In the genomic region with DNA sequence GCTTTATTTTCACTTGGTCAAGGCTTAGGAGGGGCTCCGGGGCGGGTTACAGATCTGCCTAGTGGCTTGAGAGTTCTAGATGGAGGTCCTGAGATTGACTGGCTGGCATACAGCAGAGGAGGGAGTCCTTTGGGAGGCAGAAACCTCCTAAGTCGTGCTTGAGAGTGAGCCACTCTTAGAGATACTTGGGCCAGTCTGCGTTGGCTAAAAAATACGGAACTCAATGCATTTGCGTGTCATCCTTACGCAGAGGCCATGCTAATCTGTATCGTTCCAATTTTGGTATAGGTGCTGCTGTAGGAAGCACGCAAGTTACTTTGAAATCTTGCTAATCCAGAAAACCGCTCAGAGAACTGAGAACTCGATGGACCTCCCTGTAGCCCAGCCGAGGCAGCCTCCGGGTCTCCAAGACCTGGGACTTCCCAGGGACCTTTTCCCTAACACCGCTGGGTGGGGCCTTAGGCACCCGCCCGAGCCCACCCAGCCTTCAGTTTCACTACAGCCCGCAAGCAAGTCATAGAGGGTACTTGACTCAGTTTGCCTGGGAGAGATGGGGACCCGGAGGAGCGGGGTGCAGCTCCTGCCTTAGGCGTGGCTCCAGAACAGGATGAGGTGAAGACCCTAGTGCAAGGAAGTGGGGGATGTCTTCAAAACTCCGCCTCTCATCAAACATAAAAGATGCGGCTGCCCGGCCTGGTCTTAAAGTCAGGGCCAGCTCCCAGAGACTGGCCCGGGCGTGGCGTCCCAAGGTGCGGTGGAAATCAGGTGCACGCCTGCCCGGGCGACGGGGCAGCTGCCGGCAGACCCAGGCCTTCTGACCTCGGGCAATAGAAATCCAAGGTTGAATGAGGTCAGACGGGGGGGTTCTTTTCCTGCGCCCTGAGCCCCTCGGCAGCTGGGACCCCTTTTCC, we compare ENCODE assay signal across 8 mouse cellular contexts. TPM values are rescaled to one million over a fixed set of nuclear protein-coding genes. Genes with fewer than 3 reads are reported as not detected.
DNase-seq lines count a peak whose midpoint lies in the region; ATAC-seq and TF ChIP-seq lines count a peak whose summit lies in the region.

No protein-coding gene starts in this region.

- no peak for DNase-seq in heart, postnatal 14 days
- DNase-seq in MEL-GATA-1-ER (ENCODE audit: extremely low read depth, low read depth), result peak; percentile 72
- no peak for DNase-seq in liver, postnatal 0 days
- DNase-seq in thymus, postnatal 36 days, result peak; percentile 57 to 68
- DNase-seq in gastrocnemius, postnatal 4 days (ENCODE audit: low spot score in 2 of 2), result no peak
- no peak for DNase-seq in left cerebral cortex, postnatal 14 days (ENCODE audit: low spot score in 2 of 2)

- 4% methylated on average over 34 of the region's 36 CpGs for WGBS in heart, embryonic 11.5 days (ENCODE audit: insufficient replicate concordance)
- WGBS in heart, embryonic 15.5 days, result 2% methylated on average over 36 of the region's 36 CpGs
- WGBS in liver, postnatal 0 days (ENCODE audit: insufficient replicate concordance), result 2% methylated on average over 36 of the region's 36 CpGs

- peak overlapping the region; percentile 98 for H3K9ac ChIP-seq in heart, embryonic 11.5 days (ENCODE audit: low read depth, low read length)
- peak overlapping the region; percentile 94 for H3K9ac ChIP-seq in heart, embryonic 15.5 days
- peak overlapping the region; percentile 98 for H3K9ac ChIP-seq in liver, postnatal 0 days (replicated peaks)

- H3K4me1 ChIP-seq in heart, embryonic 11.5 days (ENCODE audit: control insufficient read depth, insufficient read depth, low read length), result peaks cover 45% of the 10 kb centered on the region
- peaks cover 47% of the 10 kb centered on the region for H3K4me1 ChIP-seq in heart, embryonic 15.5 days (replicated peaks)
- H3K4me1 ChIP-seq in liver, postnatal 0 days (ENCODE audit: insufficient read depth), result peaks cover 46% of the 10 kb centered on the region

- no peaks in the 10 kb centered on the region for H3K36me3 ChIP-seq in heart, embryonic 11.5 days (ENCODE audit: control insufficient read depth, insufficient read depth, low read length)
- no peaks in the 10 kb centered on the region for H3K36me3 ChIP-seq in heart, embryonic 15.5 days
- no peaks in the 10 kb centered on the region for H3K36me3 ChIP-seq in liver, postnatal 0 days (replicated peaks; ENCODE audit: insufficient read depth, low read length)

- H3K27me3 ChIP-seq in heart, embryonic 11.5 days (ENCODE audit: control insufficient read depth, insufficient read depth, low read length), result no peaks in the 10 kb centered on the region
- H3K27me3 ChIP-seq in heart, embryonic 15.5 days, result no peaks in the 10 kb centered on the region
- no peaks in the 10 kb centered on the region for H3K27me3 ChIP-seq in liver, postnatal 0 days (ENCODE audit: insufficient read depth, low read length)

- intact Hi-C loops in heart, postnatal 14 days (cut with DNase I), result loop anchor here (5.0 kb wide), 1 partner anchor 67 kb away; no protein-coding TSS in a partner anchor
- intact Hi-C loops in left cerebral cortex, postnatal 14 days (cut with DNase I), result loop anchor here (5.0 kb wide), 1 partner anchor 58 kb away; no protein-coding TSS in a partner anchor

- ATAC-seq in heart, embryonic 11.5 days (replicated peaks; ENCODE audit: insufficient number of reproducible peaks, low FRiP score, low TSS enrichment), result no peak
- no peak for ATAC-seq in heart, embryonic 15.5 days (replicated peaks; ENCODE audit: insufficient number of reproducible peaks, insufficient read depth, low FRiP score, low read depth)
- ATAC-seq in liver, postnatal 0 days, result no peak

- no peaks in the 10 kb centered on the region for H3K9me3 ChIP-seq in heart, embryonic 11.5 days (replicated peaks; ENCODE audit: control insufficient read depth, low read length)
- no peaks in the 10 kb centered on the region for H3K9me3 ChIP-seq in heart, embryonic 15.5 days (replicated peaks)
- no peaks in the 10 kb centered on the region for H3K9me3 ChIP-seq in liver, postnatal 0 days (ENCODE audit: low read length)

- peak overlapping the region; percentile 96 for H3K27ac ChIP-seq in heart, embryonic 11.5 days (ENCODE audit: low read depth, low read length)
- H3K27ac ChIP-seq in heart, embryonic 15.5 days, result peak overlapping the region; percentile 98
- H3K27ac ChIP-seq in liver, postnatal 0 days (ENCODE audit: low read depth), result peak overlapping the region; percentile 98

- TF ChIP-seq CTCF in liver, postnatal 0 days (IDR thresholded peaks at IDR 0.05; ENCODE audit: low read depth), result no peak

- TF ChIP-seq EP300 in liver, postnatal 0 days (IDR thresholded peaks at IDR 0.05; ENCODE audit: low read depth), result no peak

- H3K4me2 ChIP-seq in heart, embryonic 11.5 days, result peak overlapping the region; percentile 86
- H3K4me2 ChIP-seq in heart, embryonic 15.5 days, result peak overlapping the region; percentile 77
- peak overlapping the region; percentile 86 for H3K4me2 ChIP-seq in liver, postnatal 0 days (ENCODE audit: low read depth, low read length)

- peak overlapping the region; percentile 90 for H3K4me3 ChIP-seq in heart, embryonic 11.5 days (ENCODE audit: low read depth, low read length)
- peak overlapping the region; percentile 95 for H3K4me3 ChIP-seq in heart, embryonic 15.5 days
- peak overlapping the region; percentile 99 for H3K4me3 ChIP-seq in liver, postnatal 0 days (ENCODE audit: low read depth, low read length)

RNA-seq across cellular contexts. Expression of a gene that starts 1.3 kb away (rescaled TPM):
- polyA plus RNA-seq in heart, embryonic 11.5 days (2014; fragmentation: Nextera tagmentation; extraction: Ambion mirVana), result 30.4 and 31.8 TPM in 2 replicates
- total RNA-seq in heart, postnatal 14 days (2021), result 100 to 1,000 TPM; 140 to 172 TPM
- 25.2 and 33.7 TPM in 2 replicates for polyA plus RNA-seq in heart, embryonic 15.5 days (2015; fragmentation: Nextera tagmentation; extraction: Ambion mirVana)
- 17.7 and 22.4 TPM in 2 replicates for polyA plus RNA-seq in liver, postnatal 0 days (2015; fragmentation: Nextera tagmentation; extraction: Ambion mirVana)
- 100 to 1,000 TPM; 171 to 187 TPM for total RNA-seq in gastrocnemius, postnatal 4 days (2021)
- 10 to 100 TPM; 70.3 to 73.8 TPM for total RNA-seq in left cerebral cortex, postnatal 14 days (2021)

Comparison
In these comparisons a context has a peak if more than half of its experiments do, and no peak if none do; other contexts are left out.
1. DNase-seq: peak in MEL-GATA-1-ER (single experiment) and thymus, postnatal 36 days (2 of 2); none in heart, postnatal 14 days (0 of 2), liver, postnatal 0 days (single experiment), gastrocnemius, postnatal 4 days (0 of 2) and left cerebral cortex, postnatal 14 days (0 of 2).
2. Peak in every context shown above with its lines, with median percentiles within 50 percentile points of each other: H3K27ac ChIP-seq, H3K4me2 ChIP-seq, H3K4me3 ChIP-seq and H3K9ac ChIP-seq.